Mouse (Mus musculus): ENCODE results near the gene Fndc3b. TPM values are rescaled to one million over a fixed set of nuclear protein-coding genes. Genes with fewer than 3 reads are reported as not detected.

The Fndc3b gene
- polyA plus RNA-seq, 1 experiment from 2014 or later, result 12.3 TPM

DNA sequence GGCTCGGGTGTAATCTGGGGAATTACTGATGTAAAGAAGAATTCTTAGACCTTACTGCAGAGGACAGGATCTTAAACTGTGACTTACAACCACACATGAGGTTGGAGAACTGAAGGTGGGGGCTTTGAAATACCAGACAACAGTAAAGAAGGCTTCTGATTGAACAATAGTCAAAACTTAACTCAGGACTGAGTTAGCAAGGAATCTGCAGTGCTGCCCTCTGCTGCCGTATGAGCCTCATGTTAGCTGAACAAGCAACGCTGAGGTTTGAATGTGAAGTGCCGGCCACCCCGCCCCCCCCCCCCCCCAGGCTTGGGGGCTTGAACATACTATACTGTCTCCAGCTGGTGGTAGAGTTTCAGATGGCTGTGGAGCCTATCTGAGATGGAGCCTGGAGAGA, 194.6 kb downstream of the Fndc3b start:
- no peak for DNase-seq (ENCODE audit: low spot score)
- Histone ChIP-seq H3K4me3 (ENCODE audit: low read depth, low read length) (no peak overlapping the region), H3K27me3 (replicated peaks; ENCODE audit: control insufficient read depth, insufficient read depth, low read length) (no peaks in the 10 kb centered on the region), H3K9me3 (ENCODE audit: control insufficient read depth, low read length) (no peaks in the 10 kb centered on the region), H3K4me2 (no peak overlapping the region), H3K9ac (ENCODE audit: low read depth, low read length) (no peak overlapping the region), H3K36me3 (ENCODE audit: control insufficient read depth, insufficient read depth, low read length) (no peaks in the 10 kb centered on the region), H3K27ac (ENCODE audit: low read depth, low read length) (no peak overlapping the region), H3K4me1 (replicated peaks; ENCODE audit: control insufficient read depth, insufficient read depth, low read length) (no peaks in the 10 kb centered on the region; the same call in 1 of the 2 replicates)
- no peak for ATAC-seq (replicated peaks; ENCODE audit: low FRiP score)
- WGBS, result 58% methylated on average over 5 of the region's 5 CpGs

GRCm38 (mm10) chr3:27511765-27512164, 199.3 kb downstream of the Fndc3b start:
- DNase-seq (ENCODE audit: low spot score) (no peak), ATAC-seq (replicated peaks; ENCODE audit: low FRiP score) (no peak)
- Histone ChIP-seq H3K27ac (ENCODE audit: low read depth, low read length) (no peak overlapping the region), H3K36me3 (ENCODE audit: control insufficient read depth, insufficient read depth, low read length) (no peaks in the 10 kb centered on the region; the same call in 1 of the 2 replicates), H3K4me3 (ENCODE audit: low read depth, low read length) (no peak overlapping the region), H3K4me1 (replicated peaks; ENCODE audit: control insufficient read depth, insufficient read depth, low read length) (no peaks in the 10 kb centered on the region), H3K4me2 (no peak overlapping the region), H3K9me3 (ENCODE audit: control insufficient read depth, low read length) (no peaks in the 10 kb centered on the region), H3K9ac (ENCODE audit: low read depth, low read length) (no peak overlapping the region), H3K27me3 (replicated peaks; ENCODE audit: control insufficient read depth, insufficient read depth, low read length) (no peaks in the 10 kb centered on the region)
- 80% methylated on average over 10 of the region's 10 CpGs for WGBS

DNA sequence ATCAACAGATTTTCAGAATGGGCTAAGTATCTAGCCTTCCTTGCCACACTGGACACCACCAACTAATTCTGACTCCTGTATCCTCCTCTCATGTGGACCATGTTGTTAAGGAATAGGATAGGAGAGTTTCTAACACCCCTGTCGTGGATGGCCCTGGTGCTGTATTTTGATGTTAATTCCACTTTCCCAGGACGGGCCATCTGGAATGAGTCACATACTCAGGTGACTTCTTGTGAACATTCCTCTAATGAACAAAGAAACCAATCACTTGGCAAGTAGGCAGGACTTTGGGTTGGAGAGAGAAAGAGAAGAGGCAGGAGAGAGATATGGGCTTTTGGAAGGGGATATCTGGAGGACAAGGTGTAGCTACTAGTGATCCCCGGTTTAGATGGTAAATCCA, 204.2 kb downstream of the Fndc3b start:
- Histone ChIP-seq H3K4me1 (replicated peaks; ENCODE audit: control insufficient read depth, insufficient read depth, low read length) (no peaks in the 10 kb centered on the region), H3K4me3 (ENCODE audit: low read depth, low read length) (no peak overlapping the region), H3K4me2 (no peak overlapping the region), H3K9ac (ENCODE audit: low read depth, low read length) (no peak overlapping the region), H3K9me3 (ENCODE audit: control insufficient read depth, low read length) (no peaks in the 10 kb centered on the region), H3K36me3 (ENCODE audit: control insufficient read depth, insufficient read depth, low read length) (peaks cover 2% of the 10 kb centered on the region; the same call in 1 of the 2 replicates), H3K27ac (ENCODE audit: low read depth, low read length) (no peak overlapping the region), H3K27me3 (replicated peaks; ENCODE audit: control insufficient read depth, insufficient read depth, low read length) (no peaks in the 10 kb centered on the region)
- no peak for DNase-seq (ENCODE audit: low spot score)
- ATAC-seq (replicated peaks; ENCODE audit: low FRiP score), result no peak
- 87% methylated on average over 3 of the region's 3 CpGs for WGBS

DNA sequence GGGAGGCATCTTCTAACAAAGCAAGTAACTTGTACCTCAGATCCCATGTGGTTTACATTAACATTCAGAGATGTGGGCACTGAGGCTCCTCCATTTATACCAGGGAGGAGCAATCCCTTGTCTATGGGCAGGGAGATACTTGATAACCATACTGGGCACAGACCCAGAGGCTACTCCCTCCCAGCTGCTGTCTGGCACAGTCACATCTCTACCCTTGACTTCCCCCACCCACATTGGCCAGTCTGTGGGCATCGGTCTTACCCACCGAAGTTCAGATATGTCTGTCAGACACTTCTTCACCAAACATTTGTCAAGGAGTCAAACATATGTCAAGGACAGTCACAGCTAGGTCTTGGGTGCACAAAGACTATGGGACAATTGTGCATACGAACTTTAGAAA, 205.5 kb downstream of the Fndc3b start:
- Histone ChIP-seq H3K4me1 (replicated peaks; ENCODE audit: control insufficient read depth, insufficient read depth, low read length) (no peaks in the 10 kb centered on the region), H3K9me3 (ENCODE audit: control insufficient read depth, low read length) (no peaks in the 10 kb centered on the region), H3K27ac (ENCODE audit: low read depth, low read length) (no peak overlapping the region), H3K36me3 (ENCODE audit: control insufficient read depth, insufficient read depth, low read length) (peaks cover 2% of the 10 kb centered on the region; the same call in 1 of the 2 replicates), H3K4me3 (ENCODE audit: low read depth, low read length) (no peak overlapping the region), H3K4me2 (no peak overlapping the region), H3K27me3 (replicated peaks; ENCODE audit: control insufficient read depth, insufficient read depth, low read length) (no peaks in the 10 kb centered on the region), H3K9ac (ENCODE audit: low read depth, low read length) (no peak overlapping the region)
- DNase-seq (ENCODE audit: low spot score) (no peak), ATAC-seq (replicated peaks; ENCODE audit: low FRiP score) (no peak)
- WGBS, result 85% methylated on average over 3 of the region's 3 CpGs

GRCm38 (mm10) chr3:27503279-27504038, 207.6 kb downstream of the Fndc3b start:
- H3K9me3 ChIP-seq (ENCODE audit: control insufficient read depth, low read length), result no peaks in the 10 kb centered on the region
- H3K36me3 ChIP-seq (ENCODE audit: control insufficient read depth, insufficient read depth, low read length), result peaks cover 6% of the 10 kb centered on the region
- no peak overlapping the region for H3K9ac ChIP-seq (ENCODE audit: low read depth, low read length)
- DNase-seq (ENCODE audit: low spot score) (no peak), ATAC-seq (replicated peaks; ENCODE audit: low FRiP score) (no peak)
- no peaks in the 10 kb centered on the region for H3K4me1 ChIP-seq (replicated peaks; ENCODE audit: control insufficient read depth, insufficient read depth, low read length)
- H3K4me3 ChIP-seq (ENCODE audit: low read depth, low read length), result no peak overlapping the region
- no peak overlapping the region for H3K27ac ChIP-seq (ENCODE audit: low read depth, low read length)
- WGBS, result 85% methylated on average over 7 of the region's 7 CpGs
- no peaks in the 10 kb centered on the region for H3K27me3 ChIP-seq (replicated peaks; ENCODE audit: control insufficient read depth, insufficient read depth, low read length)
- no peak overlapping the region for H3K4me2 ChIP-seq

GRCm38 (mm10) chr3:27495296-27496073, 215.6 kb downstream of the Fndc3b start:
- no peak overlapping the region for H3K9ac ChIP-seq (ENCODE audit: low read depth, low read length)
- no peak overlapping the region for H3K4me2 ChIP-seq
- 86% methylated on average over 14 of the region's 14 CpGs for WGBS
- H3K4me1 ChIP-seq (replicated peaks; ENCODE audit: control insufficient read depth, insufficient read depth, low read length), result no peaks in the 10 kb centered on the region
- no peaks in the 10 kb centered on the region for H3K9me3 ChIP-seq (ENCODE audit: control insufficient read depth, low read length)
- peaks cover 4% of the 10 kb centered on the region for H3K36me3 ChIP-seq (ENCODE audit: control insufficient read depth, insufficient read depth, low read length)
- ATAC-seq (replicated peaks; ENCODE audit: low FRiP score) (no peak), DNase-seq (ENCODE audit: low spot score) (no peak)
- H3K27ac ChIP-seq (ENCODE audit: low read depth, low read length), result no peak overlapping the region
- no peak overlapping the region for H3K4me3 ChIP-seq (ENCODE audit: low read depth, low read length)
- no peaks in the 10 kb centered on the region for H3K27me3 ChIP-seq (replicated peaks; ENCODE audit: control insufficient read depth, insufficient read depth, low read length)

GRCm38 (mm10) chr3:27494698-27495097, 216.4 kb downstream of the Fndc3b start:
- Histone ChIP-seq H3K9ac (ENCODE audit: low read depth, low read length) (no peak overlapping the region), H3K27ac (ENCODE audit: low read depth, low read length) (no peak overlapping the region), H3K36me3 (ENCODE audit: control insufficient read depth, insufficient read depth, low read length) (no peaks in the 10 kb centered on the region), H3K27me3 (replicated peaks; ENCODE audit: control insufficient read depth, insufficient read depth, low read length) (no peaks in the 10 kb centered on the region), H3K4me1 (replicated peaks; ENCODE audit: control insufficient read depth, insufficient read depth, low read length) (no peaks in the 10 kb centered on the region), H3K9me3 (ENCODE audit: control insufficient read depth, low read length) (no peaks in the 10 kb centered on the region), H3K4me3 (ENCODE audit: low read depth, low read length) (no peak overlapping the region), H3K4me2 (no peak overlapping the region)
- 79% methylated on average over 6 of the region's 6 CpGs for WGBS
- DNase-seq (ENCODE audit: low spot score), result no peak
- no peak for ATAC-seq (replicated peaks; ENCODE audit: low FRiP score)

- no peak overlapping the region for H3K4me2 ChIP-seq
- no peak overlapping the region for H3K27ac ChIP-seq (ENCODE audit: low read depth, low read length)
- H3K4me1 ChIP-seq (replicated peaks; ENCODE audit: control insufficient read depth, insufficient read depth, low read length), result no peaks in the 10 kb centered on the region
- 87% methylated on average over 8 of the region's 8 CpGs for WGBS
- DNase-seq (ENCODE audit: low spot score) (no peak), ATAC-seq (replicated peaks; ENCODE audit: low FRiP score) (no peak)
- no peaks in the 10 kb centered on the region for H3K9me3 ChIP-seq (ENCODE audit: control insufficient read depth, low read length)
- no peaks in the 10 kb centered on the region for H3K36me3 ChIP-seq (ENCODE audit: control insufficient read depth, insufficient read depth, low read length)
- H3K27me3 ChIP-seq (replicated peaks; ENCODE audit: control insufficient read depth, insufficient read depth, low read length), result no peaks in the 10 kb centered on the region
- no peak overlapping the region for H3K4me3 ChIP-seq (ENCODE audit: low read depth, low read length)
- no peak overlapping the region for H3K9ac ChIP-seq (ENCODE audit: low read depth, low read length)
Measured at GRCm38 (mm10) chr3:27494066-27494465, 217.0 kb downstream of the Fndc3b start.

All from liver, embryonic 11.5 days (tissue).